Mouse (Mus musculus): Measurements from ENCODE around the gene Ccdc71. TPM values are rescaled to one million over a fixed set of nuclear protein-coding genes. Genes with fewer than 3 reads are reported as not detected.

The Ccdc71 gene
- total and polyA plus RNA-seq, 3 experiments: 14.5 to 33.0 (median 16.1) TPM

- in situ Hi-C loops (cut with MboI; ENCODE audit: low pct_ligation_motif_present, low pct_unique_long_range_greater_than_20kb, low sequenced_read_pairs) (no loop called here), dilution Hi-C loops (cut with MboI; ENCODE audit: extremely low pct_ligation_motif_present, extremely low pct_unique_long_range_greater_than_20kb, low sequenced_read_pairs) (no loop called here)
- no peak overlapping the region for H3K4me3 ChIP-seq (replicated peaks in 1 of 3; ENCODE audit: low read depth in 2 of 3, low read length in 2 of 3, poor library complexity in 1 of 3)
Measured at GRCm38 (mm10) chr9:108411381-108411942, 48.9 kb upstream of the Ccdc71 start.

GRCm38 (mm10) chr9:108412221-108412620, 48.1 kb upstream of the Ccdc71 start:
- peak; percentile 26 for DNase-seq (ENCODE audit: extremely low read depth)
- Histone ChIP-seq H3K9ac (ENCODE audit: insufficient read depth, low read depth) (no peak overlapping the region), H3K27ac (ENCODE audit: insufficient read depth, low read depth) (no peak overlapping the region), H3K27me3 (replicated peaks) (no peaks in the 10 kb centered on the region), H3K36me3 (replicated peaks in 1 of 2; ENCODE audit: control insufficient read depth in 1 of 2, insufficient read depth in 1 of 2, low read length in 1 of 2) (no peaks in the 10 kb centered on the region), H3K4me3 (replicated peaks in 1 of 3; ENCODE audit: low read depth in 2 of 3, low read length in 2 of 3, poor library complexity in 1 of 3) (no peak overlapping the region), H3K79me2 (replicated peaks; ENCODE audit: control insufficient read depth, extremely low read depth, insufficient read depth, poor library complexity, severe bottlenecking) (no peaks in the 10 kb centered on the region), H3K4me1 (ENCODE audit: control insufficient read depth in 1 of 2, insufficient read depth in 2 of 2) (no peaks in the 10 kb centered on the region), H3K4me2 (ENCODE audit: insufficient read depth, low read depth, poor library complexity, severe bottlenecking) (no peak overlapping the region), H3K9me3 (replicated peaks; ENCODE audit: low read length) (no peaks in the 10 kb centered on the region)
- dilution Hi-C loops (cut with MboI; ENCODE audit: extremely low pct_ligation_motif_present, extremely low pct_unique_long_range_greater_than_20kb, low sequenced_read_pairs) (no loop called here), in situ Hi-C loops (cut with MboI; ENCODE audit: low pct_ligation_motif_present, low pct_unique_long_range_greater_than_20kb, low sequenced_read_pairs) (no loop called here)
- TF ChIP-seq BHLHE40 (IDR thresholded peaks at IDR 0.05; ENCODE audit: low read depth, low read length): no peak
- TF ChIP-seq MAX (IDR thresholded peaks at IDR 0.05; ENCODE audit: low read length): no peak
- TF ChIP-seq POLR2AphosphoS2 (IDR thresholded peaks at IDR 0.05; ENCODE audit: low read depth, low read length): no peak
- TF ChIP-seq E2F4 (IDR thresholded peaks at IDR 0.05; ENCODE audit: insufficient replicate concordance, low read depth, low read length): no peak
- no peak for TF ChIP-seq SIN3A (IDR thresholded peaks at IDR 0.05; ENCODE audit: low read length)
- no peak for TF ChIP-seq ELF1 (IDR thresholded peaks at IDR 0.05; ENCODE audit: low read depth, low read length)
- TF ChIP-seq RAD21 (IDR thresholded peaks at IDR 0.05; ENCODE audit: low read depth, low read length): peak; percentile 82
- TF ChIP-seq USF1 (IDR thresholded peaks at IDR 0.05; ENCODE audit: low read depth, low read length): no peak
- no peak for TF ChIP-seq CHD2 (IDR thresholded peaks at IDR 0.05; ENCODE audit: low read length)
- no peak for TF ChIP-seq NELFE (IDR thresholded peaks at IDR 0.05; ENCODE audit: low read depth, low read length)
- TF ChIP-seq MEF2A (IDR thresholded peaks at IDR 0.05; ENCODE audit: borderline replicate concordance, low read depth, low read length): no peak
- TF ChIP-seq MYC (IDR thresholded peaks at IDR 0.05; ENCODE audit: low read depth, low read length): no peak
- no peak for TF ChIP-seq POLR2A (IDR thresholded peaks at IDR 0.05; ENCODE audit: low read depth, low read length)
- no peak for TF ChIP-seq RCOR1 (conservative IDR thresholded peaks at IDR 0.05; ENCODE audit: low read depth, low read length)
- TF ChIP-seq MXI1 (IDR thresholded peaks at IDR 0.05; ENCODE audit: low read depth, low read length): no peak
- TF ChIP-seq USF2 (conservative IDR thresholded peaks at IDR 0.05; ENCODE audit: low read depth, low read length): no peak
- no peak for TF ChIP-seq JUN (IDR thresholded peaks at IDR 0.05; ENCODE audit: insufficient read depth, low read depth, low read length)
- TF ChIP-seq TCF12 (IDR thresholded peaks at IDR 0.05; ENCODE audit: low read depth, low read length): no peak
- no peak for TF ChIP-seq UBTF (IDR thresholded peaks at IDR 0.05; ENCODE audit: low read depth, low read length)
- peak; percentile 71; the same call in 1 of the 2 replicates for TF ChIP-seq ZKSCAN1 (IDR thresholded peaks at IDR 0.05; ENCODE audit: borderline replicate concordance, low read depth, low read length)
- TF ChIP-seq ZNF384 (IDR thresholded peaks at IDR 0.05; ENCODE audit: low read depth, low read length): peak; percentile 25; the same call in 1 of the 2 replicates
- TF ChIP-seq PAX5 (IDR thresholded peaks at IDR 0.05; ENCODE audit: low read length): no peak
- no peak for TF ChIP-seq CHD1 (IDR thresholded peaks at IDR 0.05; ENCODE audit: low read depth, low read length)
- no peak for TF ChIP-seq MAZ (IDR thresholded peaks at IDR 0.05; ENCODE audit: low read depth, low read length)
- no peak for TF ChIP-seq ZMIZ1 (IDR thresholded peaks at IDR 0.05; ENCODE audit: low read depth, low read length)
- TF ChIP-seq MAFK (IDR thresholded peaks at IDR 0.05; ENCODE audit: insufficient replicate concordance, low read length): no peak
- no peak for TF ChIP-seq EP300 (IDR thresholded peaks at IDR 0.05; ENCODE audit: low read length)
- no peak for TF ChIP-seq ZC3H11A (IDR thresholded peaks at IDR 0.05; ENCODE audit: low read depth, low read length)
- no peak for TF ChIP-seq HCFC1 (IDR thresholded peaks at IDR 0.05; ENCODE audit: low read depth, low read length)

More at GRCm38 (mm10) chr9:108411381-108411942, 48.9 kb upstream of the Ccdc71 start:
- no peak overlapping the region for H3K9ac ChIP-seq (ENCODE audit: insufficient read depth, low read depth)
- H3K4me1 ChIP-seq (ENCODE audit: control insufficient read depth in 1 of 2, insufficient read depth in 2 of 2): no peaks in the 10 kb centered on the region
- H3K27ac ChIP-seq (ENCODE audit: insufficient read depth, low read depth): no peak overlapping the region
- H3K36me3 ChIP-seq (replicated peaks in 1 of 2; ENCODE audit: control insufficient read depth in 1 of 2, insufficient read depth in 1 of 2, low read length in 1 of 2): no peaks in the 10 kb centered on the region
- DNase-seq (ENCODE audit: extremely low read depth): no peak
- no peak overlapping the region for H3K4me2 ChIP-seq (ENCODE audit: insufficient read depth, low read depth, poor library complexity, severe bottlenecking)
- H3K9me3 ChIP-seq (replicated peaks; ENCODE audit: low read length): no peaks in the 10 kb centered on the region
- H3K27me3 ChIP-seq (replicated peaks): no peaks in the 10 kb centered on the region
- no peak for TF ChIP-seq KAT2A (IDR thresholded peaks at IDR 0.05; ENCODE audit: insufficient replicate concordance, low read length)
- TF ChIP-seq ZC3H11A (IDR thresholded peaks at IDR 0.05; ENCODE audit: low read depth, low read length): no peak
- TF ChIP-seq RAD21 (IDR thresholded peaks at IDR 0.05; ENCODE audit: low read depth, low read length): no peak
- no peak for TF ChIP-seq ETS1 (conservative IDR thresholded peaks at IDR 0.05; ENCODE audit: low read depth, low read length)
- TF ChIP-seq POLR2A (IDR thresholded peaks at IDR 0.05; ENCODE audit: low read depth, low read length): no peak
- TF ChIP-seq JUND (conservative IDR thresholded peaks at IDR 0.05; ENCODE audit: low read depth, low read length): no peak
- TF ChIP-seq ZKSCAN1 (IDR thresholded peaks at IDR 0.05; ENCODE audit: borderline replicate concordance, low read depth, low read length): no peak
- TF ChIP-seq NELFE (IDR thresholded peaks at IDR 0.05; ENCODE audit: low read depth, low read length): no peak
- no peak for TF ChIP-seq MYC (IDR thresholded peaks at IDR 0.05; ENCODE audit: low read depth, low read length)
- TF ChIP-seq TBP (conservative IDR thresholded peaks at IDR 0.05; ENCODE audit: low read depth, low read length): no peak
- TF ChIP-seq MAZ (IDR thresholded peaks at IDR 0.05; ENCODE audit: low read depth, low read length): no peak
- no peak for TF ChIP-seq USF1 (IDR thresholded peaks at IDR 0.05; ENCODE audit: low read depth, low read length)
- TF ChIP-seq MAFK (IDR thresholded peaks at IDR 0.05; ENCODE audit: insufficient replicate concordance, low read length): no peak
- H3K79me2 ChIP-seq (replicated peaks; ENCODE audit: control insufficient read depth, extremely low read depth, insufficient read depth, poor library complexity, severe bottlenecking): no peaks in the 10 kb centered on the region
